Mouse (Mus musculus): ENCODE results near the gene Isg15.
"Not testable (repeated sequence)": the region's sequence is repeated elsewhere in the genome, so short reads cannot be mapped to it uniquely, and the experiment has no call there.

Gene Isg15

DNA sequence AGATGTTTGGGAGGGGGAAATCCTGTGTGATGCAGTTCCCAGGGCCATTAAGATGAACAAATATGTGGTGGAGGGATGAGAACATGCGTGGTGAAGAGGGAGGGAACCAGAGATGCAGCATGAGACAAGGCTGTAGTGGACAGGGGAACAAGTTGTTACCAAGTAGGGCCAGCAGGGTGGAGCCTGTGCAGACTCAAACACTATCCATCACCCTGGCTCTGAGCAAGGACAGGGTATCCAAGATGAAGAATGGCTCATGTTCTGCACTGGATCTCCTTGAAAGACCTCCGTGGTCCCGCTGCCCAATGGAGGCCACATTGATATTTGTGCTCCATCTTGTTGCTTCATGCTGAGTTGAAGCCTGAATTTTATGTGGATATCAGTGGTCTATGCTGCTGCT is 45.8 kb downstream of the Isg15 start:
- no peak for DNase-seq (ENCODE audit: low spot score)

DNA sequence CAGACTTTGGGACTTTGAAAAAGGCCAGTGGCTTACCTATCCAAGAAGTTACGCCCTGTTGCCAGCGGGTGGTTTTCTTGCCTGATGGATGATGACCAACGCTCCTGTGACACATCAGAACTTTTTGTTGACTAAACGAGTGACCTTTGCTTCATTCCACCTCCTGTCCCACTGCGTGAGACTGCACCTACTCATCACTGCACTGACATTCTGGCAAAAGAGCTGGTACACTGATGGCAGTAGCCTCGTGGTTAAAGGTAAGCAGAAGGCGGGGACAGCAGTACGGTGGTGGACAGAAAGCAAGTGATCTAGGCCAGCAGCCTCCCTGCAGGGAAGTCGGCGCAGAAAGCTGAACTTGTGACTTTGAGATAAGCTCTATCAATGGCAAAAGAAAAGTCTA is 49.7 kb downstream of the Isg15 start:
- not testable (repeated sequence) for DNase-seq (ENCODE audit: low spot score)

All from spleen, adult 12 weeks (tissue).